Mouse (Mus musculus) midbrain, embryonic 14.5 days (tissue): Measurements from ENCODE around the gene Trim12c. TPM values are rescaled to one million over a fixed set of nuclear protein-coding genes. Genes with fewer than 3 reads are reported as not detected.

Experiments used
- polyA plus RNA-seq: library from polyadenylated mRNA; unstranded; fragments of >200 nt; fragmentation: Nextera tagmentation; extraction: Ambion mirVana; gene quantifications from 2 replicates; pipeline ENCODE4 v1.2.1, GENCODE M21; 2014

Trim12c gene
- polyA plus RNA-seq, 1 experiment from 2014 or later, result 1.4 TPM

Other genes starting within 250 kb of the Trim12c start
- not detected in 2 replicates for gene Olfr646, start 248.5 kb downstream of the Trim12c start, polyA plus RNA-seq
- gene Ubqln5, start 223.5 kb downstream of the Trim12c start, polyA plus RNA-seq, result not detected in 2 replicates
- gene Olfr643, start 216.0 kb downstream of the Trim12c start, polyA plus RNA-seq, result not detected in 2 replicates
- not detected in 2 replicates for gene Ubqln3, start 210.1 kb downstream of the Trim12c start, polyA plus RNA-seq
- not detected in 2 replicates for gene Ubqlnl, start 202.8 kb downstream of the Trim12c start, polyA plus RNA-seq
- not detected in 2 replicates for gene Olfm5, start 188.5 kb downstream of the Trim12c start, polyA plus RNA-seq
- 0.50 and 0.74 TPM in 2 replicates for gene Olfr648, start 170.0 kb downstream of the Trim12c start, polyA plus RNA-seq
- gene Olfr649, start 157.4 kb downstream of the Trim12c start, polyA plus RNA-seq, result not detected in 2 replicates
- gene Trim6, start 134.6 kb downstream of the Trim12c start, polyA plus RNA-seq, result 0.19 and 0.59 TPM in 2 replicates
- gene Trim34a, start 108.9 kb downstream of the Trim12c start, polyA plus RNA-seq, result 0.38 and 1.4 TPM in 2 replicates
- 0.11 TPM in 1 of 2 replicates, not detected in the other for gene Trim5, start 65.3 kb downstream of the Trim12c start, polyA plus RNA-seq
- gene Trim12a, start 37.9 kb downstream of the Trim12c start, polyA plus RNA-seq, result 1.1 and 1.6 TPM in 2 replicates
- gene Trim34b, start 23.9 kb downstream of the Trim12c start, polyA plus RNA-seq, result not detected in 2 replicates
- gene Trim30b, start 16.5 kb upstream of the Trim12c start, polyA plus RNA-seq, result 0.07 TPM in 1 of 2 replicates, not detected in the other
- 0.32 TPM in 1 of 2 replicates, not detected in the other for gene Trim30c, start 47.5 kb upstream of the Trim12c start, polyA plus RNA-seq
- gene Trim30a, start 111.8 kb upstream of the Trim12c start, polyA plus RNA-seq, result 0.18 and 2.0 TPM in 2 replicates
- 0.19 and 0.66 TPM in 2 replicates for gene Trim30d, start 154.5 kb upstream of the Trim12c start, polyA plus RNA-seq
- not detected in 2 replicates for gene Olfr651, start 196.8 kb upstream of the Trim12c start, polyA plus RNA-seq
- not detected in 2 replicates for gene Olfr652, start 207.5 kb upstream of the Trim12c start, polyA plus RNA-seq
- gene Olfr653, start 224.0 kb upstream of the Trim12c start, polyA plus RNA-seq, result not detected in 2 replicates
- gene Olfr654, start 233.7 kb upstream of the Trim12c start, polyA plus RNA-seq, result not detected in 2 replicates
- gene Olfr655, start 248.4 kb upstream of the Trim12c start, polyA plus RNA-seq, result not detected in 2 replicates